Mouse (Mus musculus) stomach, postnatal 0 days (tissue): ENCODE data around the gene Mst1r.

ENCODE experiments used
- CTCF ChIP-seq: IDR thresholded peaks from 2 replicates; pipeline ENCODE4 v1.5.1; 2016; ENCODE audit warnings: antibody characterized with exemption, low read depth, mild to moderate bottlenecking, moderate library complexity
- EP300 ChIP-seq: optimal IDR thresholded peaks from 2 replicates; pipeline ENCODE3; 2016; ENCODE audit warnings: antibody characterized with exemption

GRCm38 (mm10) chr9:107959896-107960295 is 53.2 kb downstream of the Mst1r start:
- TF ChIP-seq CTCF (no peak), EP300 (no peak)
